Mouse (Mus musculus): Measurements from ENCODE around the gene 1700013G24Rik. TPM values are rescaled to one million over a fixed set of nuclear protein-coding genes. Genes with fewer than 3 reads are reported as not detected.

Gene 1700013G24Rik
- polyA plus RNA-seq, 1 experiment from 2014 or later: not detected

GRCm38 (mm10) chr4:137503509-137503971, 50.5 kb downstream of the 1700013G24Rik start:
- peak; percentile 54 for ATAC-seq (ENCODE audit: low FRiP score, low read depth)
- peaks cover 69% of the 10 kb centered on the region for H3K36me3 ChIP-seq
- H3K4me1 ChIP-seq: peaks cover 21% of the 10 kb centered on the region
- WGBS: 74% methylated on average over 6 of the region's 6 CpGs
- H3K9ac ChIP-seq: no peak overlapping the region
- H3K27me3 ChIP-seq: no peaks in the 10 kb centered on the region
- H3K9me3 ChIP-seq: no peaks in the 10 kb centered on the region
- H3K27ac ChIP-seq: peak overlapping the region; percentile 65
- H3K4me3 ChIP-seq: no peak overlapping the region
- no peak overlapping the region for H3K4me2 ChIP-seq (replicated peaks)

Other genes starting within 250 kb of the 1700013G24Rik start
- 5.1 and 5.3 TPM in 2 replicates for gene Wnt4, start 175.8 kb upstream of the 1700013G24Rik start, polyA plus RNA-seq (2015; fragmentation: Nextera tagmentation; extraction: Ambion mirVana)
- gene Cdc42, start 95.6 kb upstream of the 1700013G24Rik start, polyA plus RNA-seq (2015; fragmentation: Nextera tagmentation; extraction: Ambion mirVana): 748 and 758 TPM in 2 replicates
- gene Cela3a, start 43.5 kb upstream of the 1700013G24Rik start, polyA plus RNA-seq (2015; fragmentation: Nextera tagmentation; extraction: Ambion mirVana): not detected in 2 replicates
- gene Cela3b, start 22.7 kb upstream of the 1700013G24Rik start, polyA plus RNA-seq (2015; fragmentation: Nextera tagmentation; extraction: Ambion mirVana): 0.15 TPM in 1 of 2 replicates, not detected in the other
- 29.4 and 29.6 TPM in 2 replicates for gene Hspg2, start 15.5 kb downstream of the 1700013G24Rik start, polyA plus RNA-seq (2015; fragmentation: Nextera tagmentation; extraction: Ambion mirVana)
- gene Ldlrad2, start 121.3 kb downstream of the 1700013G24Rik start, polyA plus RNA-seq (2015; fragmentation: Nextera tagmentation; extraction: Ambion mirVana): not detected in 2 replicates
- gene Usp48, start 140.5 kb downstream of the 1700013G24Rik start, polyA plus RNA-seq (2015; fragmentation: Nextera tagmentation; extraction: Ambion mirVana): 78.6 and 81.4 TPM in 2 replicates
- gene Rap1gap, start 211.4 kb downstream of the 1700013G24Rik start, polyA plus RNA-seq (2015; fragmentation: Nextera tagmentation; extraction: Ambion mirVana): 10.7 and 11.4 TPM in 2 replicates

Data from limb, embryonic 13.5 days (tissue).